Mouse (Mus musculus) gastrocnemius, postnatal 36 days (tissue): ENCODE results near the gene A930002H24Rik. TPM values are rescaled to one million over a fixed set of nuclear protein-coding genes. Genes with fewer than 3 reads are reported as not detected.

Source experiments
- DNase-seq, 2 experiments: peaks; one replicate each; pipeline ENCODE4 v3.0.0; 2022
- intact Hi-C: fragments of 180-260 bp; cut with DNase I; formaldehyde crosslinking; loops from one replicate; pipeline ENCODE4 v1.15.1; 2025
- total RNA-seq, 2 experiments: library from RNA; stranded (reverse); gene quantifications; 2 replicates each; pipeline ENCODE4 v1.2.3; 2021

Gene A930002H24Rik
- total RNA-seq, 2 experiments from 2014 or later: not detected

GRCm38 (mm10) chr17:63836641-63837040, 26.9 kb downstream of the A930002H24Rik start:
- DNase-seq: no peak
- intact Hi-C loops: no loop called here

GRCm38 (mm10) chr17:63836223-63836622, 27.4 kb downstream of the A930002H24Rik start:
- intact Hi-C loops: no loop called here
- DNase-seq: no peak

GRCm38 (mm10) chr17:63831550-63831949, 32.0 kb downstream of the A930002H24Rik start:
- DNase-seq: no peak

GRCm38 (mm10) chr17:63828561-63829332, 34.8 kb downstream of the A930002H24Rik start:
- no peak for DNase-seq
- intact Hi-C loops: no loop called here

More at GRCm38 (mm10) chr17:63831550-63831949, 32.0 kb downstream of the A930002H24Rik start:
- intact Hi-C loops: no loop called here

GRCm38 (mm10) chr17:63826767-63827166, 36.8 kb downstream of the A930002H24Rik start:
- intact Hi-C loops: no loop called here

GRCm38 (mm10) chr17:63826196-63826595, 37.4 kb downstream of the A930002H24Rik start:
- intact Hi-C loops: no loop called here

More at GRCm38 (mm10) chr17:63826767-63827166, 36.8 kb downstream of the A930002H24Rik start:
- DNase-seq: no peak

GRCm38 (mm10) chr17:63824141-63824540, 39.5 kb downstream of the A930002H24Rik start:
- no peak for DNase-seq

More at GRCm38 (mm10) chr17:63826196-63826595, 37.4 kb downstream of the A930002H24Rik start:
- DNase-seq: no peak

GRCm38 (mm10) chr17:63818444-63819027, 45.1 kb downstream of the A930002H24Rik start:
- intact Hi-C loops: no loop called here
- DNase-seq: no peak

More at GRCm38 (mm10) chr17:63824141-63824540, 39.5 kb downstream of the A930002H24Rik start:
- intact Hi-C loops: no loop called here

GRCm38 (mm10) chr17:63813552-63813951, 50.0 kb downstream of the A930002H24Rik start:
- intact Hi-C loops: no loop called here
- no peak for DNase-seq

Other genes with a start within 250 kb of the A930002H24Rik start
- 10 to 100 TPM; 10.0 to 10.3 TPM for gene Fer, start 729 bp downstream of the A930002H24Rik start, total RNA-seq